Mouse (Mus musculus): Measurements from ENCODE around the gene 1700017B05Rik. TPM values are rescaled to one million over a fixed set of nuclear protein-coding genes. Genes with fewer than 3 reads are reported as not detected.
A peak's percentile ranks its signal among the peaks of the same experiment; 100 is the strongest.
"Not testable (repeated sequence)": the region's sequence is repeated elsewhere in the genome, so short reads cannot be mapped to it uniquely, and the experiment has no call there.

Gene 1700017B05Rik
- total RNA-seq (2021): 10 to 100 TPM; 10.2 to 12.8 TPM
- long read RNA-seq, experiment 1, full-length matches to known transcripts: 2 of 7 reads
- long read RNA-seq, experiment 1, partial matches to known transcripts: 5 of 7 reads
- long read RNA-seq, experiment 1, other reads (novel, unspliced or antisense): 0 of 7 reads
- long read RNA-seq, experiment 2, full-length matches to known transcripts: 3 of 5 reads
- long read RNA-seq, experiment 2, partial matches to known transcripts: 2 of 5 reads
- long read RNA-seq, experiment 2, other reads (novel, unspliced or antisense): 0 of 5 reads

- peak; percentile 77 for DNase-seq
Observed at GRCm38 (mm10) chr9:57261913-57262794, at the start of gene 1700017B05Rik. Gene 1700017B05Rik, minus strand, starts transcription at chr9:57262612.

DNA sequence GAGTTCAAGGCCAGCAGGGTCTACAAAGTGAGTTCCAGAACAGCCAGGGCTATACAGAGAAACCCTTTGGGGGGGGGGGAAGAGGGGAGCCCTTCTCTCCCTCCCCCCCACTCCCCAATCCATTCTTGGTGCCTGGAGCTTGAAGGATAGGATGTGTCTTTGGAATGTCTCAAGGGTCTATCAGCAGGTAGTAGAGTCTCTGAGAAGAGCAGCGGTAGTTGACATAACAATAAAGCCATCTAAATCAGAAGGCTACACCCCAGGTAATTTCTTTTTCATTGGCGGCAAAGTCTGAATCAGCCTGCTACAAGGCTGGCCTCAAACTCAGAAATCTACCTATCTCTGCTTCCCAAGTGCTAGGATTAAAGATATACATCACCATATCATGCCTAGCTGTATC lies 48.5 kb upstream of the 1700017B05Rik start:
- DNase-seq: no peak

GRCm38 (mm10) chr9:57309353-57309752 lies 46.9 kb upstream of the 1700017B05Rik start:
- DNase-seq: no peak

DNA sequence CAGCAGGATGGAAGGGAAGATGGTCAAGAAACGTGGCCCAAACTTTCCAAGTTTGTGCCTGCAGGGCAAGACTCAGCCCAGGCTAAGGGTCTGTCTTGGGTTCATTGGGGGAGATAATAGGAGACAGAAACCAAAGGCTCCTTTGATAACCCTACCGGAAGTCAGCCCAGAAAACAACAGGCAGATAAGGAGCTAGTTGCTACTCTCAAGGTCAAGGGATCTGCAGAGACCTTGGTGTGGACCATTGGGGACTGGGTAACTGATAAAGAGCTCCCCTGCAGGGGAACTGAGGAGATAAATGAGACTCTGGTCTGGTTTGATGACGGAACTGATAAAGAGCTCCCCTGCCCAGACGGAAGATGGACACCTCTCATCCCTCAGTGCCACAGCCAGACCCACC lies 45.0 kb upstream of the 1700017B05Rik start:
- DNase-seq: no peak

DNA sequence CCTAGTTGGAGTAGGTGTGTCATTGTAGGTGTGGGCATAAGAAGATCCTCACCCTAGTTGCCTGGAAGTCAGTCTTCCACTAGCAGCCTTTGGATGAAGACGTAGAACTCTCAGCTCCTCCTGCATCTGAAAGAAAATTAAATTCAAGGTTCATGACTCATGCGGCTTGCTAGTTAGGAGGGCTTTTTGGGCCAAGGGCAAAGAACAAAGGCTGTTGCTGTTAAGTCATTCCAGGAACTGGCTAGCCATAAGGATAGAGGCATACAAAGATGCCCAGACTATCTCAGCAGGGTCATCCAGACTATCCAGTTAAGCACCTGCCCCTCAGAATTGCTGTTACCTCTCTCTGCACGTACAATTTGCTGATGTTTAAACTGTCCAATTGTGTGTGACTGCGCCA lies 42.3 kb upstream of the 1700017B05Rik start:
- DNase-seq: not testable (repeated sequence)

DNA sequence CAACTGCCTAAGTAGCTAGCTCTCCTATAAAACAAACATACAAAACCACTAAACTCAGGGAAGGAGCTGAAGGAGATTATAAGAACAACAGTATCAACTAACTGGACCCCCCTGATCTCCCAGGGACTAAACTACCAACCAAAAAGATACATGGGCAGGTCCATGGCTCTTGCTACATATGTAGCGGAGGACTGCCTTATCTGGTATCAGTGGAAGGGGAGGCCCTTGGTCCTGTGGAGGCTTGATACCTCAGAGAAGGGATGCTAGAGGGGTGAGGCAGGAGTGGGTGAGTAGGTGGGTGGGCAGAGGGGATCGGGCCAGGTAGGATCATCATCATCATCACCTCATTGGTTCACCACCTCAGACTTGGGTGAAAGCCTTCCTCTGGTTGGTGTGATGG lies 41.8 kb upstream of the 1700017B05Rik start:
- no peak for DNase-seq

GRCm38 (mm10) chr9:57303356-57303755 lies 40.9 kb upstream of the 1700017B05Rik start:
- no peak for DNase-seq

DNA sequence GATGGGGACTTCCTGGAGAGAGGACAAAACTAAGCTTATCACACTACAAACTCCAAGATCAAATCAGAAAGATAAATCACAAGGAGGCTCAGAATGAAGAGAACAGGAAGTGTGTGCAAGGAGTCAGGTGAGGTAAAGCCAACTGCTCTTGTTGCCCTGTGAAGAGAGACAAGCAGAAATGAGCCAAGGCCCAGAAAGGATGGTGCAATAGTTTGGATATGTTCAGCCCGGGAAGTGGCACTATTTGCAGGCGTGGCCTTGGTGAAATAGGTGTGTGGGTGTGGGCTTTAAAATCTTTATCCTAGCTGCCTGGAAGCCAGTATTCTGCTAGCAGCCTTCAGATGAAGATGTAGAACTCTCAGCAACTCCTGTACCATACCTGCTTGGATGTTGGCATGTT lies 38.4 kb upstream of the 1700017B05Rik start:
- no peak for DNase-seq

DNA sequence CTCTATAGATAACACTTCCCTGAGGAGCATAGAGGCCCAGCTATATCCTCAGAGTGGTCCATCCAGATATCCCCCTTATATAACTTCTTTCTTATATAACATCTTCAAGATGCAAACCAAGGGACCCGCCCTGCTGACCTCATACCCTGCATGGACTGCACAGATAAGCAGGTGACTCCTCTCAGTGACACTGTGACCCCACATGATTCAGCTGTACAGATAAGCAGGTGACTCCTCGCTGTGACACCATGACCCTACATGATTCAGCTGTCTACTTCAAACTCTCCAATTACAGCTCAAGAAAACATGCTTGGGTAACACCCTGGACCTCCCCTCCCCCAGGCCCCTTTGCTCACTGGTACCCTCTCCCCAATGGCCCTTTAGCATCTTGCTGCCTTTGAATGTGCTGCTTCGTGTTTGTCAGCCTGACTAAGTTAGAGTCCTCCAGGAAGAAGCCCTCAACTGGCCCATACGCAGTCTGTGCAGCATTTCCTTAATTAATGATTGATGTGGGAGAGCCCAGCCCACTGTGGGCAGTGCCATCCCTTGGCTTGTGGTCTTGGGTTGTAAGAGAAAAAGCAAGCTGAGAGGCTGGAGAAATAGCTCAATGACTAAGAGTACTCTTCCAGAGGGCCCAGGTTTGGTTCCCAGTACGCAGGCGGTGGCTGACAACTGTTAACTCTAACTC lies 37.5 kb upstream of the 1700017B05Rik start:
- no peak for DNase-seq

DNA sequence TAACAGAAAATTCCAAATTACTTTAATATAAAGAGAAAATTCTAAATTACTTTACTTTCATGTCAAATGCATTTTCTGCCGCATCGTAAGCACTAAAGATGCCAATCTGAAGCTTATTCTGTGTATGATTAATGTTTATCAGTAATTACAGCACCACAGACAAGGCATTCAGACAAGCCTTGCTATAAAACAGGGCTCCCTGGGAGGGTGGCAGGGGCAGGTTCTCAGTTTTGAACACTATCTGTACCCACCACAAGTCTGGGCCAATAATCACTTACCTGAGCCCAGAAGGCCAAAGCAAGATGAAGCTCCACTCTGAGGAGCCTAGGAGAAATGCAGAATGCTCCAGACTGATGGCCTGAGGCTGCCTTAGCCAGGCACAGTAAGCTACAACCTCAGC lies 35.5 kb upstream of the 1700017B05Rik start:
- no peak for DNase-seq

GRCm38 (mm10) chr9:57296277-57296676 lies 33.9 kb upstream of the 1700017B05Rik start:
- DNase-seq: no peak

DNA sequence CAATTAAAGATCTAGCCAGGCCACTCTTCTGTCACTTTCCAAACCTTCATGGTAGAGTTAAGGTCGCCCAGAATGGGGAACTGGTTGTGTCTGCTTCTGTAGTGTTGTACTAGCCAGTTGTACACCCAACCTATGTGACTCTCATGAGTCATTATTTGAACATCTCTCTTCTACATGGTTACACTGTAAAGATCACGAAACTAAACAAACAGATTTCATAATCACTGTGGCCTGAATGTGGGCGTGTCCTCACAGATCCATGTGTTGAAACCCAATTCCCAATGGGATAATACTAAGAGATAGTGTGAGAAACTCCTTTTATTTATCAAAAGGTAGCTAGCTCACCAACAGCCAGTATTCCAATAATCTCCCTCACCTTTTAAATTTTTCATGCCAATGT lies 33.3 kb upstream of the 1700017B05Rik start:
- no peak for DNase-seq

DNA sequence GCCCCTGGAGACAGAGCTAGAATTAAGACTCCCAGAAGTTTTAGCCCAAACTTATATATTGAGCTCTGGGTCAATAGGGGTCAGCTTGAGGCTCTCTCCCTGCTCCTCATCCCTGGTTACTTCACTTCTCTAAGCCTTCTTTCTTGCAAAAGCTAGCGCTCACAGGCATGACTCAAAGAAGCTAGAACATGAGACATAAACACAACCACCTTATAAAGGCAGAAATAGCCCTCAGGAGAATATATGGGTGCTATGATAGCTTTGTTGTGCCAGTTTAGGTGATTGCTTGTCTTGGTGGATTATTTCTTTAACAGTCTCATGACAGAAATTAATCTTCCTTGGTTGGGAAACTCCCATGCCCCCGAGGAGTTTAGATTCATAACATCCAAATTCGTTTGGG lies 32.5 kb upstream of the 1700017B05Rik start:
- no peak for DNase-seq

- no peak for DNase-seq
Observed at GRCm38 (mm10) chr9:57287183-57287582, 24.8 kb upstream of the 1700017B05Rik start.

DNA sequence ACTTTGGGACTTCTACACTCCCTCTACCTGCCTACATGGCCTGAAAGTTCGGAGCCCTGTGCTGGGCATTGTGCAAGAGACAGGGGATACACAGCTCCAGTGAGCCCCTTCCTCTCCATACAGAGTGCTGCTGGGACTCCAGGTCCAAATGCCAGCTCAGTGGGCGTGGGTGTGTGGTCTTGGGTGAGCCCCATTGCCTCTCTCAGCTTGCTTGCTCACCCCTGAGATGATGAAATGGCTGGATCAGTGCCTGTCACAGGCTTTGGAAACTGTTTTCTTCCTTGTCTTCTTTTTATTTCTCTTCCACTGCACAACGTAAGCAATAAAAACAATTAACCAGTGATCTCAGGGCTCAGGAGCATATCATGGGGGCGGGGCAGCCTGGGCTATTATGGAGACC lies 20.9 kb upstream of the 1700017B05Rik start:
- no peak for DNase-seq

DNA sequence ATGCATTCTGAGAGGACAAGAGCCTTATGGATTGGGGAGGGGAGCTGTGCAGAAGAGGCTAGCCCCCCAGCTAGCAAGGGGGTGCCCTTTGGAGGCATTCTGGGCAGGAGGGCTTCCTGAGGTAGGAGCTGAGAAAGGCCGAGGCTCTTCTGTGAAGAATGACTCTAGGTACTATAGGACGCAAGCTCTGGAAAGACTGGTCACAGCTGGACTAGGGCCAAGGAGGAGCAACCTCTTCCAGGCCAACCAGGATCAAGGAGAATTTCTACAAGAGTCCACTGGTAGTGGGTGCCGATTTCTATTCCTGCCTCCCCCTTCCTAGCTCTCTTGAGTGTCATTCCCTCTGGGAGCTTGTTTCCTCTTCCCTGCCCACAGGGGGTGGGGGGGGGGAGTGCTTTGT lies 20.3 kb upstream of the 1700017B05Rik start:
- DNase-seq: no peak

DNA sequence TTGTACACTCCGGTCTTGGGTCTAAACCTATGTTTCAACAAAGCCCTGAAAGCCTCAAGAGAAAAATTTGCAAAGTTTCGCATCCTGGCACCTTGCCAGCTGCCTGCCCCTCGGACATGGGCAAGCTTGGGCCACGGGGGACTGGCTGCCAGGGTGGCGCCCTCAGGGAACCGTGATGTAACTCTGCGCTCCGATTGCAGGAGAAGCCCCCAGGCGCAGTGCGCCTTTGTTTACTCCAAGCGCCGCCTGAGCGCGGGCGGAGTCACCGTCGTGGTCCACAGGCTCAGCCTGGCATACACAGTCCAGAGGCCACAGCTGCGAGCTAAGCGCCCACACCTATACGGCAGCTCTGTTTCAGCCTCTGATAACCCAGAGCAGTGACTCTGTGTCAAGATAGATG lies 19.1 kb upstream of the 1700017B05Rik start:
- peak; percentile 26 for DNase-seq

DNA sequence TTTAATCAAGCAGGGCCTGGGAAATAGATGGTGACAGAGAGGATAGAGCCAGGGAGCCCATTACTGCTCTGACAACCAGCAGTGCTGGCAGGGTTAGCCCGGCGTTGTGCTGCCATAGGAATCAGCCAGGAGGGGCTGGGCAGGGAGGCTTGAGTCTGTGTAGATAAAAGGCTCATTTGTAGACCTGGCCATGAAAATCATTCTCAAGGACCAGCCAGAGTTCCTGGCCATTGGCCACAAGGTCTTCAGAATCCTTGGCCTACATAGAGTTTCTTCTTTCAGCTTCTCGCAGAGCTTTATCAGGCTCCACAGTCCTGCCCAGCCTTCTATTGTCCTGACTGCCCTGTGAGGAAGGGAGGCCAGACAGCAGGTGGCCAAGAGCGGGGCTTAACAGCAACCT lies 17.0 kb upstream of the 1700017B05Rik start:
- DNase-seq: no peak

DNA sequence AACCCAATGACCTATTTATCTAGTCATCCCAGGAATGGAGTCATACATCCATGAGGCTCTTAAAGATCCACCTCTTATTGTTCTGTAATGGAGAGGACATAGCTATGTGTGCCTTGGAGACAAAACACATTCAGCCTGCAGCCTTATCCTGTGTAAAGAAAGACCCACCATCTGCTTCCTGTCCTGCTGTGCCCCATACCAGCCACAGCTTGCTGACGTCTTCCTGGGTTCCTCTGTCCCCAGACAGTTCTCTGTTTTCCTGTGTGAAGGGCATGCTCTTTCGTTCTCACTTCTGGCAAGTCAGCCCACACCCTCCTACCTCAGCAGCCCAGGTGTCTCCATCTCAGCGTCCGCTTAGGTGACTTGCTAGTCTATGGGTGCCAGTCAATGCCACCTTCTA lies 15.9 kb upstream of the 1700017B05Rik start:
- DNase-seq: no peak

GRCm38 (mm10) chr9:57276311-57276710 lies 13.9 kb upstream of the 1700017B05Rik start:
- peak; percentile 50 for DNase-seq

GRCm38 (mm10) chr9:57273805-57274494 lies 11.5 kb upstream of the 1700017B05Rik start:
- no peak for DNase-seq
